Mouse (Mus musculus): Measurements from ENCODE around the gene Sqor. TPM values are rescaled to one million over a fixed set of nuclear protein-coding genes. Genes with fewer than 3 reads are reported as not detected.

Sqor gene
- total and polyA plus RNA-seq, 3 experiments, result 0.85 TPM; not detected in 2

DNA sequence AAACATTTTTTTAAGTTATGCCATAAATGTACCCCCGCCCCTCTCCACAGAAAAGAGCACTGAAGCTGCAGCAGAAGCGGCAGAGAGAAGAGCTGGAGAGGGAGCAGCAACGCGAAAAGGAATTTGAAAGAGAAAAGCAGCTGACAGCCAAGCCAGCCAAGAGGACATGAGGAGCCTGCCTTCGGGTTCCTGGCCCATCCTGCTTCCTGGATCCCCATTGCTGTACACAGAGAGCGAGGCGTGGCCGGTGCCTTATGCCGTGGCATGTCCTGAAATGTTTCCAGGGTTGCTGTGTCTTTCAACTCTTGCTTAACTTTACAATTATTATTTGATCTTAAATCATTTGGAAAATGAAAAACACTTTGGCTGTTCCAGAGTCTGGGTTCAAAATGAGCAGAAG lies 18.6 kb upstream of the Sqor start:
- dilution Hi-C loops (cut with MboI; ENCODE audit: extremely low pct_ligation_motif_present, extremely low pct_unique_long_range_greater_than_20kb, low sequenced_read_pairs), result no loop called here
- TF ChIP-seq IRF4 (IDR thresholded peaks at IDR 0.05; ENCODE audit: low read depth, low read length), result no peak
- no peak for TF ChIP-seq USF2 (conservative IDR thresholded peaks at IDR 0.05; ENCODE audit: low read depth, low read length)
- no peak for TF ChIP-seq MXI1 (IDR thresholded peaks at IDR 0.05; ENCODE audit: low read depth, low read length)
- no peak for TF ChIP-seq ETS1 (conservative IDR thresholded peaks at IDR 0.05; ENCODE audit: low read depth, low read length)
- no peak for TF ChIP-seq MEF2A (IDR thresholded peaks at IDR 0.05; ENCODE audit: borderline replicate concordance, low read depth, low read length)
- no peak for TF ChIP-seq KAT2A (IDR thresholded peaks at IDR 0.05; ENCODE audit: insufficient replicate concordance, low read length)
- H3K9me3 ChIP-seq (replicated peaks; ENCODE audit: low read length), result no peaks in the 10 kb centered on the region
- no peak overlapping the region for H3K4me3 ChIP-seq (replicated peaks in 1 of 3; ENCODE audit: low read depth in 2 of 3, low read length in 2 of 3, poor library complexity in 1 of 3)
- no peaks in the 10 kb centered on the region for H3K79me2 ChIP-seq (replicated peaks; ENCODE audit: control insufficient read depth, extremely low read depth, insufficient read depth, poor library complexity, severe bottlenecking)
- no peak overlapping the region for H3K4me2 ChIP-seq (ENCODE audit: insufficient read depth, low read depth, poor library complexity, severe bottlenecking)
- H3K27me3 ChIP-seq (replicated peaks), result no peaks in the 10 kb centered on the region
- peaks cover 0 to under 1% of the 10 kb centered on the region in 2 experiments; a peak in 2 of 4 replicates for H3K4me1 ChIP-seq (ENCODE audit: control insufficient read depth in 1 of 2, insufficient read depth in 2 of 2)
- peaks cover 36 to 67% of the 10 kb centered on the region in 2 experiments for H3K36me3 ChIP-seq (replicated peaks in 1 of 2; ENCODE audit: control insufficient read depth in 1 of 2, insufficient read depth in 1 of 2, low read length in 1 of 2)
- DNase-seq (ENCODE audit: extremely low read depth), result no peak
- in situ Hi-C loops (cut with MboI; ENCODE audit: low pct_ligation_motif_present, low pct_unique_long_range_greater_than_20kb, low sequenced_read_pairs), result no loop called here
- H3K9ac ChIP-seq (ENCODE audit: insufficient read depth, low read depth), result no peak overlapping the region
- H3K27ac ChIP-seq (ENCODE audit: insufficient read depth, low read depth), result no peak overlapping the region

DNA sequence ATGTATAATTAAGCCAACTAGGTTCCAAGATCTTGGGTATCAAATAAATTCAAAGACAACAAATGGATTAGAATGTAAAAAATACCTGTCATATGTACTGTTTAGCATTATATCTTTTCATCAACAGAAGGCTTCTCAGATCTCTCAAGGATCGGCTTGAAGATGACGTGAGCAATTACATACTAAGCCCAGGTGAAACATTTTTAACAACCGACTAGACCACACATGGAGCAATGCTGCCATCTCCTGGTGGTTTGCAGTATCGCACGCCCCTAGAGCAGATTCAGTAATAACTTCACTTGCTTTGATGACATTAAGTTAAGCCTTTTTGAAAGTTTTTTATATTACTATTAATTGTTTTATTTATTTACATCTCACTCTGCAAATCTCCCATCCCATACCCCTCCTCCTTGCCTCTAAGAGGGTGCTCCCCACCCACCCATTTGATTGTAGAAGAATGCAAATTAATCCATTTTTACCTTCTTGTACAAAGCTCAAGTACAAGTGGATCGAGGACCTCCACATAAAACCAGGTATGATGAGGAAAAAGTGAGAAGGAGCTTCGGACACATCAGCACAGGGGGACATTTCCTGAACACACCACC lies 11.2 kb upstream of the Sqor start:
- Histone ChIP-seq H3K4me3 (replicated peaks in 1 of 3; ENCODE audit: low read depth in 2 of 3, low read length in 2 of 3, poor library complexity in 1 of 3) (no peak overlapping the region), H3K27me3 (replicated peaks) (peaks cover 3% of the 10 kb centered on the region), H3K27ac (ENCODE audit: insufficient read depth, low read depth) (no peak overlapping the region), H3K9me3 (replicated peaks; ENCODE audit: low read length) (no peaks in the 10 kb centered on the region), H3K4me1 (ENCODE audit: control insufficient read depth in 1 of 2, insufficient read depth in 2 of 2) (no peaks in the 10 kb centered on the region), H3K79me2 (replicated peaks; ENCODE audit: control insufficient read depth, extremely low read depth, insufficient read depth, poor library complexity, severe bottlenecking) (no peaks in the 10 kb centered on the region), H3K4me2 (ENCODE audit: insufficient read depth, low read depth, poor library complexity, severe bottlenecking) (no peak overlapping the region), H3K36me3 (replicated peaks in 1 of 2; ENCODE audit: control insufficient read depth in 1 of 2, insufficient read depth in 1 of 2, low read length in 1 of 2) (peaks cover 0 to 5% of the 10 kb centered on the region in 2 experiments), H3K9ac (ENCODE audit: insufficient read depth, low read depth) (no peak overlapping the region)
- in situ Hi-C loops (cut with MboI; ENCODE audit: low pct_ligation_motif_present, low pct_unique_long_range_greater_than_20kb, low sequenced_read_pairs), result loop anchor here (10.0 kb wide), 2 partner anchors 79 to 119 kb away; partner anchors contain the start of gene AA467197
- dilution Hi-C loops (cut with MboI; ENCODE audit: extremely low pct_ligation_motif_present, extremely low pct_unique_long_range_greater_than_20kb, low sequenced_read_pairs), result no loop called here
- peak; percentile 74 for DNase-seq (ENCODE audit: extremely low read depth)
- TF ChIP-seq TBP (conservative IDR thresholded peaks at IDR 0.05; ENCODE audit: low read depth, low read length), result no peak
- no peak for TF ChIP-seq MAFK (IDR thresholded peaks at IDR 0.05; ENCODE audit: insufficient replicate concordance, low read length)
- no peak for TF ChIP-seq ETS1 (conservative IDR thresholded peaks at IDR 0.05; ENCODE audit: low read depth, low read length)
- TF ChIP-seq CHD2 (IDR thresholded peaks at IDR 0.05; ENCODE audit: low read length), result no peak
- TF ChIP-seq KAT2A (IDR thresholded peaks at IDR 0.05; ENCODE audit: insufficient replicate concordance, low read length), result no peak
- no peak for TF ChIP-seq JUN (IDR thresholded peaks at IDR 0.05; ENCODE audit: insufficient read depth, low read depth, low read length)
- TF ChIP-seq SMC3 (IDR thresholded peaks at IDR 0.05; ENCODE audit: low read depth, low read length), result peak; percentile 87
- peak; percentile 96 to 99 for TF ChIP-seq CTCF (conservative IDR thresholded peaks at IDR 0.05 in 1 of 2, IDR thresholded peaks at IDR 0.05 in 1 of 2; ENCODE audit: low read depth in 2 of 2, low read length in 2 of 2)
- no peak for TF ChIP-seq POLR2A (IDR thresholded peaks at IDR 0.05; ENCODE audit: low read depth, low read length)
- TF ChIP-seq IRF4 (IDR thresholded peaks at IDR 0.05; ENCODE audit: low read depth, low read length), result no peak
- no peak for TF ChIP-seq SIN3A (IDR thresholded peaks at IDR 0.05; ENCODE audit: low read length)
- TF ChIP-seq TCF12 (IDR thresholded peaks at IDR 0.05; ENCODE audit: low read depth, low read length), result no peak
- no peak for TF ChIP-seq NELFE (IDR thresholded peaks at IDR 0.05; ENCODE audit: low read depth, low read length)
- no peak for TF ChIP-seq MEF2A (IDR thresholded peaks at IDR 0.05; ENCODE audit: borderline replicate concordance, low read depth, low read length)
- no peak for TF ChIP-seq UBTF (IDR thresholded peaks at IDR 0.05; ENCODE audit: low read depth, low read length)
- TF ChIP-seq RAD21 (IDR thresholded peaks at IDR 0.05; ENCODE audit: low read depth, low read length), result peak; percentile 98
- TF ChIP-seq ZNF384 (IDR thresholded peaks at IDR 0.05; ENCODE audit: low read depth, low read length), result no peak
- TF ChIP-seq JUND (conservative IDR thresholded peaks at IDR 0.05; ENCODE audit: low read depth, low read length), result 0 out of 2 replicates have a peak, but pooled peaks have one; percentile 11
- TF ChIP-seq ZC3H11A (IDR thresholded peaks at IDR 0.05; ENCODE audit: low read depth, low read length), result peak; percentile 30; the same call in 1 of the 2 replicates
- no peak for TF ChIP-seq BHLHE40 (IDR thresholded peaks at IDR 0.05; ENCODE audit: low read depth, low read length)
- TF ChIP-seq MYC (IDR thresholded peaks at IDR 0.05; ENCODE audit: low read depth, low read length), result no peak
- TF ChIP-seq HCFC1 (IDR thresholded peaks at IDR 0.05; ENCODE audit: low read depth, low read length), result no peak
- TF ChIP-seq MAX (IDR thresholded peaks at IDR 0.05; ENCODE audit: low read length), result no peak
- TF ChIP-seq RCOR1 (conservative IDR thresholded peaks at IDR 0.05; ENCODE audit: low read depth, low read length), result no peak
